Mouse (Mus musculus) urinary bladder, adult 18-20 months (tissue): ENCODE measurements around the gene Pign.
A peak's percentile ranks its signal among the peaks of the same experiment; 100 is the strongest.

Experiments
- DNase-seq, 2 experiments: peaks; one replicate each; pipeline ENCODE4 v3.0.0; 2022; ENCODE audit warnings: low spot score in 2 of 2, mixed read lengths in 2 of 2

Gene Pign

DNA sequence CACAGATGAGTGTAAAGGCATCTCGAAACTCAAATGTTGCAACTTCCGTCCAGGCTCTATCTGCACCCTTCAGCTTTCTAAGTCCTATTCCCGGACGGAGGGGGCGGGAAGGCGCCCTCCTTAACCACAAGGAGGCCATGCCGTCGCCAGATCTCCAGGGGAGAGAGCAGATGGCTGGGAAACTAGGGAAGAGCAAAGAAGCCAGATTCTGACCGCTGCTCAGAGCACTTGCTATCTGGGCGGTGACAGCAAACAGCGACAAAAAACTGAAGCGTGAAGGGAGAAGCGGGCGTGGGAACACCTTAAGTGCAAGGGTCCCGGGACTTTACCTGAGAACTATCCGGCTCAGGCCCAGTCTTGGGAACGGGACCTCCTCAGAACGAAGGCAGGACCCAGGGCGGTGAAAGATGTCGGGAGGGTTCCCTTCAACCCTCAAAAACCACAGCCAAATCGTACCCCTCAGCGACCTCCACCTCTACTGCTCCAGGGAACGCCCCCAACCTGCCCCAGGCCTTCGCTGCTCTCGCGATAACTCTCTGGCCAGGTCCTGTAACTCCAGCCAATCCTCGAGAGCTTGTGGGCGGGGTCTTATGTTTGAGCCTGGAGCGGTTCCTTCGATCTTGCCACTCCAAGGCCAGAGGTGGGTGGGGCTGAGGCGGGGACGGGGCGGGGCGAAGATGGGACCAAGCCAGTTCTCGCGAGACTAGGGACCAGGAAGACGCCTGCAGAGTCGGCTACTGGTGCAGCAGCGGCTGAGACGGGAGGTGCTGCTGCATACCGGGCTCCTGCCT lies at the start of gene Pign, which contains the start of gene Relch:
Gene Pign, minus strand, starts transcription at position 507 of the 791 bp plus-strand sequence.
Gene Relch, plus strand, starts transcription at position 691 of the 791 bp plus-strand sequence.
- peak; percentile 89 to 98 for DNase-seq

DNA sequence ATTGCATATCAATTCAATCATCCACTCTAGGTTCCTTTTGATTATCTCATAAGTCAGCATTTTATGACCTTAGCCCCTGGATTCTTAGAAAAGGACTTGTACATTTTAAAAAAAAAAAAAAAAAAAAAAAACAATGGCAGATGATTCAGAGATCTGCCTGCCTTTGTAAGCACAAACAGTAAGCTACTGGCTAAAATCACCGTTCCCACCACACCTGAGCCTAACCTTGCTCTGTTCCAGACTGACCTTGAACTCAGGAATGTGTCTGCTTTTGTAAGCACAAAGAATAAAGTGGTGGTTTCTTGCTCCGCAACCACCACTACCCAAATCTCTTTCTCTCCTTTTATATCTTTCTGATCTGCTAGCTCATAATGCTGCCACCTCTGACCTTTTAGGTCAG lies 49.3 kb upstream of the Pign start:
- no peak for DNase-seq

DNA sequence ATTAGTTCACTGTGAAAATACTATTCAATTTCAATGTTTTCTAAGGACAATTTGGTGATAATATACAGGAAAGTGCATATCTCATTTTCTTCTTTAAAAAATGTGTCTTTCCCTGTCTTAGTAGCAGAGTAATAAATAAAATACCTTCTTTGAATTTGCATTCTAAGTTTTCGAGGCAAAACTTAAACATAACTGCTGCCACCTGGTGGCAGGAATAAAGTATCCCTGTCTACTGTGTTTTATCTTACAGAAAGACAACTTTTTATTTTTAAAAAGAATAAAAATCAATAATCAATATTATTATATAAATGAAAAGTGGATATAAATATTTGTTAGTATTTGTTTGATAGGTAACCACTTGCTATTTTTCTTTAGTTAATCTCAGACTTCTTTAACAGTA lies 47.8 kb upstream of the Pign start:
- DNase-seq = no peak

DNA sequence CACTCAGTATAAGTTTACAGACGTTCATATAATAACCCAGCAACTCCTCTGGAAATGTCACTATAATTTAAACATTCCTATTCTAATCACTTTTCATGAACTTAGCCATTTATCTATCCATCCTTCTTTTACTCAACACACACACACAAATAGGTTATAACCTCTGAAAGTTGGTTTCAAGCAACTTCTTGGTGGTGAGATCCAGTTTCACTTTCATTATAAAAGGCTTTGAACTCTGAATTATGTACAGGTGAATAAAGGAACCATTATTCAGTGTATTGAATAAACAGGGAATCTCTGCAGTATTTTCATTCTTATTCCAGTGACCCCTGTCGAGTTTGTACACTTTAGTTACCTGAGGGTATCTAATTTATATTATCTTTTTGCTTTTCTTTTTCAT lies 45.9 kb upstream of the Pign start:
- no peak for DNase-seq

DNA sequence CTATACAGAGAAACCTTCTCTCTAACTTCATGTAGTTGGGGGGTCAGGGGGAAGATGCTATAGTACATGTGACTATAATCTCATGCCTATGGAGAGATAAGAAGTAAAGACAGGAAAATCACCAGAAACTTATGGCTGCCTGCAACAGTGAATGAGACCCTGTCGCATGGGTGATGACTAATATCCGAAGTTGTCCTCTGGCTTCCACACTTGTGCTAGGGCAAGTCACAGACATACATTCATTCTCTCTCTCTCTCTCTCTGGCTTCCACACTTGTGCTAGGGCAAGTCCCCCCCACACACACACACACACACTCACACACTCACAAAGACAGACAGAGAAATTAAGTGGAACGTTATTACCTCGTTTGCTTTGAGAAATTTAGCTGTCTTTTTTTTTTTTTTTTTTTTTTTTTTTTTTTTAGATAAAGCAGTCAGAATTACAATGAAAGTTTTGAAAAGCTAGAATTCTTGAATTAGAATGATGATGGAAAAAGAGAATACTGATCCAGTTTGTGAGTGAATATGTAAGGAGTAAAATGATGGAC lies 37.6 kb upstream of the Pign start:
- DNase-seq = no peak

DNA sequence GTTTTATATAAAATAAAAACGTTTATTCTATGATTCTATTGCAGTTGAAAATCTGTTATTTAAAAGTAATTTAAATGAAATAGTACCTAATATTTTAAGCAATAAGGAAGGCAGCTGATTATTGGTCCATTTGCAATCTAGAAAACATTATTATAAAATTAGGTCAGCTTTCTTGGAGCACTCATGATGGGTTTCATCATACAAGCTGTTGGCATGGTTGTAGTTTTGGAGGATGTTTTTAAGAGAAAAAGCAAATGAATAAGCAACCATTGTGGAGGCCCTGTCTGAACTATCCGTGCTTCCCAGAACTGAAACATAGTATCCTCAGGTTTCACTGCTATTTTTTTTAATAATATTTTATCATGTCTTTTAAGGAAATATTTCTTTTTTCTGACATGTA lies 32.1 kb upstream of the Pign start:
- DNase-seq = no peak

DNA sequence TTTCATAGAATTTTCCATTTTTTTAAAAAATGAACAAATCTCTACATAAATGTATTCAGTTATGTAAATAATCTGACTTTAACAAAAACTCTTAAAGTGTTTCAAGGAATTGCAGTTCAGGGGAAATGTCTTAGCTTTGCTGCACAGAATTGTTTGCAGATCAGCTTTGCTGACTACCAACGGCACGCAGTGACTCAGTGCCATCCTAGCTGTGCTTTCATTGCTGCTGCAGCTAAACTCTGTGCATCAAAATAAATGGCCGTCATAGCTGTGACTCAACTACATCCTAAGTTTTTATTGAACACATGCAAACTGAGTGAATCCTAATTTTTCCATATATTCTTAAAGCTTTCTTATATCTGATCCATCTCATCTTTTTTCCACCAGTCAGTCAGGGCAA lies 22.0 kb upstream of the Pign start:
- no peak for DNase-seq

DNA sequence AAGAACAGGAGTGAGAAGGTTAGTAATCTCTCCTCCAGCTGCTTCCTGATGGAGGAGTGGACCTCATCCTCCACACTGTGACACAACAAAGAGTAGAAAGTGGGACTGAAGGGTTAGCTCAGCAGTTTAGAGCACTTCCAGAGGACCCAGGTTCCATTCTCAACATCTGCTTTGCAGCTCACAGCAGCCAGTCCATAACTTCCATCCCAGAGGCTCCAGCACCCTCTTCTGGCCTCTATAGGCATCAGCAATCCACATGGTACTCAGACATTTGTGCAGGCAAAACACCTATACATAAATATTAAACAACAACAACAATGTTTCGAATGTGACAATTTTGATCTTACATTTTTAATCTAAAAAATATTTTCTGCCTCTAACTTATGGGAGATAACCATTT lies 17.1 kb upstream of the Pign start:
- no peak for DNase-seq

DNA sequence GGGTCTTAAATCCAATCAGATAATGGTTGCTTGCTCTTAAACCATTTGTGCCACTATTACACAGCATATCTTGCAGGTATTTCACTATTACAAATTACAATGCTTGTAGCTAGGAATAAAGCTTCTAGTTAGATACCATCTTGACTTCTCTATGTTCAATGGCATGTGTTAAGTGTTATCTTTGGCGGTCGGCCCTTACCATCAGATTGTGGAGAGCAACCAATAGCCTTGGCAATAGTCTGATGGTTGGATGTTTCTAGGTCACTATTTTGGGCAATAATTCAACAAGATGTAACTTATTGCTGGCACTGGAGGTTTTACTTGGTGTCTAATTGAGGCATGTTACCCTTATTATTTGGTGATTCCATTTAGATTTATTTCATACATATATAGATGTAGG lies 11.3 kb upstream of the Pign start:
- no peak for DNase-seq

DNA sequence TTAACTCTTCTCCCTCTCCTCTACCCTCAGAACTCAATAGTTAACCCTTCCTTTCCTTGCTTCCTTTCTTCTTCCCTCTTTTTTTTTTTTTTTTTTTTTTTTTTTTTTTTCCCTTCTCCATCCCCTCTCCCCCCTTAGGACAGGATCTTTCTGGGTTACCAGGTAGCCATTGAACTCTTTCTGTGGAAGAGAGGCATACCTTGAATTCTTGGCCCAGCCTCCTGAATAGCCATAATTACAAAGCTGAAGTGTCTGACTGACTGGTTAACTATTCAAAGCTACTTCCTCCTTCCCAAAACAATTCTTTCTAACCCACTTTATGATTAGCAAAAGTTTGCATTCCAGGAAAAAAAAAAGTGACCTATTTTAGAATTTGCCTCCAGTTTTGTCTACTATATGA lies 6.2 kb upstream of the Pign start:
- no peak for DNase-seq

DNA sequence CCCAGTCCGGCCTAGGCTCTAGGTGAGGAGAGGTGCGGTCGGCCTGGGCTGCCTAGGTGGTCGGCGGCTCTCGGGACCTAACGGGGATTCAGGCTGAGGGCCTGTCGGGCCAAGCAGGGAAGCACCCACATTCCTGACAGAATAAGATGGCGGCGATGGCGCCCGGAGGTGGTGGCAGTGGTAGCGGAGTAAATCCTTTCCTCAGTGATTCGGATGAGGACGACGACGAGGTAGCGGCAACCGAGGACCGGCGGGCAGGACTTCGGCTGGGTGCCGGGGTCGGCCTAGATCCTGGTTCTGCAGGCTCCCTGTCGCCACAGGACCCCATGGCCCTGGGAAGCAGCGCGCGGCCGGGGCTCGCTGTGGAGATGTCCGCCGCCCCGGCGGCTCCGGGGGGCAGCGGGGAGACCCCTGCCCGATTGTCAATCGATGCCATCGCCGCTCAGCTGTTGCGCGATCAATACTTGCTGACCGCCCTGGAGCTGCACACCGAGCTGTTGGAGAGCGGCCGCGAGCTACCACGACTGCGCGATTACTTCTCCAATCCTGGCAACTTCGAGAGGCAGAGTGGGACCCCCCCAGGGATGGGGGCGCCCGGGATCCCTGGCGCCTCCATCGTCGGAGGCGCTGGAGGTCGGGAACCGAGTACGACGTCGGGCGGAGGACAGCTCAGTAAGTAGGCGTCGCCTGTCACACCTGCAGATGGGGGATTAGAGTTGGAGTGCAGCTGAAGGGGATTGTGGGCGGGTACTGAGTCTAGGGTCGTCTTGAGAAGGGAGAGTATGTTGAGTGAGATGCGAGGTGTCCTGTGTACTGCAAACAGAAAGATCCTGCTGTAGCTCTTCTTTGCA lies 710 bp upstream of the Pign start:
- DNase-seq = no peak

DNA sequence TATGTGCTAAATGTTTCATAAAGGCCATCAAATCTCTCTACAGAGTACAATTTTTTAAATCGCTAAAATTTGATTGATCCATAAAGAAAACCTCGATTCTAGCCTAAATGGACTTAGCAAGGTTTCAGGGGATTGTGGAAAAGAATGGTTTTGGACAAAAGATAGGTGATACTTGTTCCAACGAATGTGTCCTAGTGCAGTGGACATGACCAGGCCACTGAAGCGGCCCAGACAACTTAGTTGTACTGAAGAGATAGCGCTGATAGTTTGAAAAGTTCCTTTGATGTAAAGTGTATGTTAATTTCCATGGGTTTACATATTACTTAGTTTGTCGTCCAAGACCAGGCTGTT lies 682 bp downstream of the Pign start:
- no peak for DNase-seq

DNA sequence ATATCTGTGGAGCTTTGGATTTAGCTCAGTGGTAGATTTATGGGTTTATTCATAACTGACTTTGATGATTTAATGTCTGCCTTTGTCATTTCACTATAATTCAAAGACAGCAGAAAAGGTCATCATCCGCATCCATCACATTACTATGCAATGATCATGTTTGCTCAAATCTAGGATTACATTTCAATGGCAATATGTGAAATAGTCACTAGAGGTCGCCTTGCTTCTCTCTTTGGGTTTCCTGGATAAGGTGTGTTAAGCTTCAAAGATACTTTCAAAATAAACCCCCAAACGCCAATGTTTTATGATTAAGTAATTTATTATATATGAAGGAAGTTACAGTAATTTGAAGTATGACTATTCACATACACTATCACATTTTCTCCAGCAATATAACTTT lies 3.5 kb downstream of the Pign start:
- DNase-seq = no peak

DNA sequence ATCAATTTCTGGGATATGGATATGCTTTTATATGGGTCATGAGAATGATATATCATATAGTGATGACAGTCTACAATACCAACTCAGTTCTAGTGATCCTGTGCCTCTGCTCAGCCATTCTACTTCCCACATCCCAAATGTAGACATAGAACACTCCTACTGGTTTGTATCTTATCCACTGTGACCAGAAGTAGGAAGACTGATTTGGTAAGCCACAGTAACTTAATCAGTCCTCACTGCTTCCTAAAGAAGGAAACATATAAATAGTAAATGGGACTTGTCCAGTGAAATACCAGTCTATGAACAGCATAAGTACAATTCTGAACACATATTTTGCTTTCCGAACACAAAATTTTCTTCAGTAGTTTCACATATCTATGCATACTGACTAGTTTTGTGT lies 9.5 kb downstream of the Pign start:
- DNase-seq = no peak

DNA sequence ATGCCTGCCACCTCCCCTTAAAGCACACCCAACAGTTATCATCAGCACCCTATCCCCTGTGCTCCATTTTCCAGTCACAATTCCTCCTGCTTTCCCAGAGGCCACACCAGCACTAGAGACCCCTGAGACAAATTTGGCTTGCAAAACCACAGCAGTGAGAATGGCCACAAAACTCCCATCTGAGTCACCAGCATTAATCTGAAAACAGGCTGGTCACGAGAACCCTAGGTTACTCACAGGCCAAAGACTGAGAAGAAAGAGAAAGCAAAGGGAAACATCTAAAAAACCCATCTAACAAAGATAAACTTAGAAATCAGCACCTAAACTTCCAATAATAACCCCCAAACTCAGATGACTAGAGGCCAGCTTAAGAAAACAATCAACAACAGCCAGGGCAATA lies 12.8 kb downstream of the Pign start:
- no peak for DNase-seq

DNA sequence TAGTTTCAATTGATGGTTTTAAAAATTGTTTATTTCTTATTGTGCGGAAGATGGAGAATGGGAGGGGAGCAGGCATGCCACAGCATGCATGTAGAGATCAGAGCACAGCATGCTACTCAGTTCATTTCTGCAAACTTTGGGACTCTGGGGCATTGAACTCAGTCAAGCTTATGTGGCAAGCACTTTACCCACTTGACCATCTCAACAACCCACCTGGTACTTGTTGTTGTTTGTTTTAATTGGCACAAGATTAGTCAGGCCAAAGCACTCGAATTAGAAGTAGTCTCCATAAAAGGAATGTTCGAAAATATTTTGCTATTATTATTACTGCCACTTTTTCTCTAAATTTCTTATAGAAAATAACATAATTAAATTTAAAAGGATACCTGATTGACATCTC lies 19.4 kb downstream of the Pign start:
- no peak for DNase-seq

DNA sequence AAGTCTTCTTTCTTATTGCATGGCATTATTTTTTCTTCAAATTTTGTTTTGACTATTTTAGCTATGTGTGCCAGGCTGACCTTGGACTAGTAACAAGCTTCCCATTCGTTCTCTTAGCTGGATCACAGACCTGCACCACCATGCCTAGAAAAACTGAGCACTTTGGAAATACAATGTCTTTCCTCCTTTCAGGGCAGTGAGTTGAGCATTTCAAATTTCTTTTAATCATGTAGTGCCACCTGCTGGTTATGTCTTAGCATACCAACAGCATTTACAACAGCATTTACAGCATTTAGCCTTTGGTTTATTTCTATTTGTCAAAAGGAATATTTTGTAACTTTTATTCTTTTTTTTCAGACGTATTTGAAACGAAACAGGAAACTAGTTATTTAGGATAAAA lies 33.0 kb downstream of the Pign start:
- no peak for DNase-seq

DNA sequence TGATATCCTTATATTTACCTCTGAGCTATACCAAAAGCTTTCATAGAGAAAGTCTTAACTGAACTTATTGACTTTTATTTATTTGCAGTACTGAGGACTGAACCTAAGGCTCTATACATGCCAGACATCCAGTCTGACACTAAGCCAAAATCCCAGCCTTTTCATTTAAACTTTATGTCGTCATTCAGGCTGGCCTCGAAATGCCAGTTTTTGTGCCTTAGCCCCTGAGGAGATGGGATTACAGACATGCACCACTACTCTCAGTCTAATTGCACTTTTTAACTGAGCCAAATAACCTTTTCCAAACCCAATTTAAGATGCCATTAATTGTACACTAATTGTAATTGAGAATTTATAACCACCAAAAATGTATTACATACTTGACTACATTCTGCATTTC lies 73.8 kb downstream of the Pign start:
- no peak for DNase-seq

DNA sequence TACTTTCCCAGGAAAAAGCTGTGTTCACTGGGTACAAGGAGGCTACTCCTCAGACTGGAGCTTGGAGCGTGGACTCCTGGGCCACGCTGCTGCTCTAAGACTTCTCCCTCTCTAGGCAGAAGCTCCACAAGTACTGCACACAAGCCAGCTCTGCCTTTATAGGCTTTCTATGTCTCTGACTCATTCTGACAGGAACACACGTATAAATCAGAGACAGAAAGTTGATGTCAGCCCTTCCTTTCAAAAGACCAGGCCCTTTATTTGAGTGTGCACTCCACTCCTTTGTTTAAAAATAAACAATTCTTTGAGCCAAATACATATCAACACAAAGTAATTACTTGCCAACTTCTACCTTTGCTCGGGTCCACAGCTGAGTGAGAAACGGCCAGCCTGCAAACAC lies 74.8 kb downstream of the Pign start:
- DNase-seq = no peak

DNA sequence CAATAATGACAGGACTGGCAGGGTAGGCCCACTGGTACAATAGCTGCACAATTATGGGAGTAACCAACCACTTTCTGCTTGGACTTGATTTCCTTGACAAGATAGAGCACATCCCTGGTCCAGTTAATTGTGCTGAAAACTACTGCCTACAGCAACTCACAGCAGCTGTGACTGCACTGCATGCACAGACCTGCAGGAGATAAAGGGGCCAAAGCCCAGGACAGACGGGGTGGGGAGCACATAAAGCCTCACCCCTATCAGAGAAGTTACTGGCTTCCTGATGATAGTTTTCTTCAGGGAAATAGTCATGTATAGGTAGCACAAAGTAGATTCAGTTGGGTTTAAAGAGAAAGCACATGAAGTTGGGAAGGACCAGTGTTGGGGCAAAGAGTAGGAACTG lies 80.7 kb downstream of the Pign start:
- no peak for DNase-seq

DNA sequence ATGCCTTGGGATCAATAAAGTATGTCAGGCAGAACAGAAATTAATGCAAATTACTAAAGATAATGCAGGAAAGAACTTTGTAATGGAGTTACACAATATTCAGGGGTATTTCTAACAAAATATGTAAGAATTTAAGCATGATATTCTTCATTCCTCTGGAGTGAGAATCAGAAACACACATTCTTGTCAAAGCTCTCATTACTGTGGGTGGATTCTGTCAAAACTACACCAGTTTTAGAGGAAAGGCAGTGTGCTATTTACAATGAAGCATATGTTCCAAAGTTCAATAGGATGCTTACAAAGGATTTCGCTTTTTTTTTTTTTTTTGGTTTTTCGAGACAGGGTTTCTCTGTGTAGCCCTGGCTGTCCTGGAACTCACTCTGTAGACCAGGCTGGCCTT lies 82.6 kb downstream of the Pign start:
- DNase-seq = no peak

DNA sequence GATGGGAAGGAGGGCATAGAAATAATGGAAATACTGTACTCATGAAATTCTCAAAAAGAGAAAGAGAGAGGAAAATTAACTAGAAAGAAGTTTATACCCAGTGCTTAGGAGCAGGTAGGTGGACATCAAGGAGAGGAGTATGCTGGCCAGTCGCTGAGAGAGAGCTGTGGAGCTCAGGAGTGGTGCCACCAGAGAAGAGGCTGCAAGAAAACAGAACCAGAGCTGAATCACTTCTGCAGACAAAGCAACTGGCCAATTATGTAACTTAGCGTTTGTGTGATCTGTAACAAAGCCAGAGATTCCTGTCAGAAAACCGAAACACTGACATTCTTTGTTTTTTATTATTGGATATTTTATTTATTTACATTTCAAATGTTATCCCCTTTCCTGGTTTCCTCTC lies 97.4 kb downstream of the Pign start:
- DNase-seq = no peak

DNA sequence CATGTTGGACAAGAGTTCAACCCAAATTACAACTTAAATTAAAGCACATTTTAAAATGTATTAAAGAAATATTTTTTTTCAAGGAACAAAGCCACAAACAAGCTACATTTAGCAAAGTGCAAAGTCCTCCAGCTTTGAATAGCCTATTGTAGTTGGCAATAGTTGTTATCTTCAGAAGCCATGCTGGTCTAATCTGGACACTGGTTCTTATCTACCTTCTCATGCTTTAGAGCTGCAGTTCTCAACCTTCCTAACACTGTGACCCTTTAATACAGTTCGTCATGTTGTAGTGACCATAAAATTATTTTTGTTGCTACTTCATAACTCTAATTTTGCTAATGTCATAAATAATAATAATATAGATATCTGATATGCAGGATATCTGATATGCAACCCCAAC lies 99.2 kb downstream of the Pign start:
- DNase-seq = no peak
